Mouse (Mus musculus) layer of hippocampus, postnatal 10 days (tissue): ENCODE data around the gene Nabp2. TPM values are rescaled to one million over a fixed set of nuclear protein-coding genes. Genes with fewer than 3 reads are reported as not detected.

Source experiments
- DNase-seq, 2 experiments: peaks; one replicate each; pipeline ENCODE4 v3.0.0; 2021; ENCODE audit warnings: low spot score in 2 of 2
- total RNA-seq, 2 experiments: library from RNA; stranded (reverse); gene quantifications; 2 replicates each; pipeline ENCODE4 v1.2.3; 2021

Nabp2 gene
- total RNA-seq, 2 experiments from 2014 or later: 94.1 to 94.2 TPM

- no peak for DNase-seq
These were observed 21.7 kb downstream of the Nabp2 start for GRCm38 (mm10) chr10:128389570-128389969.

DNA sequence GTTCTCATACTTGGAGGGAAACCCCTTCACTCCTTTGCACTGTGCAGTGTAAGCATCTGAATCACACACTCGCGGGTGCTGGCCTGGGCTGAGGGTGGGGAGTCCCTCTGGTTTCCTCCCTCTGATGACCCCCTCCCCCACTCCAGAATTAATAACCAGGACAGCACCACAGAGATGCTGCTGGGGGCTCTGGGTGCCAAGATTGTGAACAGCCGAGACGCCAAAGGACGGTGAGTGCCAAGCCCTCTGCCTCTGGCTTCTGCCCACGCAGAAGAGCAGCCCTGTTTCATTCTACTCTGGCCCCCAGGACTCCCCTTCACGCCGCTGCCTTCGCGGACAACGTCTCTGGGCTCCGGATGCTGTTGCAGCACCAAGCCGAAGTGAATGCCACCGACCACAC is 22.4 kb downstream of the Nabp2 start:
- DNase-seq: no peak

DNA sequence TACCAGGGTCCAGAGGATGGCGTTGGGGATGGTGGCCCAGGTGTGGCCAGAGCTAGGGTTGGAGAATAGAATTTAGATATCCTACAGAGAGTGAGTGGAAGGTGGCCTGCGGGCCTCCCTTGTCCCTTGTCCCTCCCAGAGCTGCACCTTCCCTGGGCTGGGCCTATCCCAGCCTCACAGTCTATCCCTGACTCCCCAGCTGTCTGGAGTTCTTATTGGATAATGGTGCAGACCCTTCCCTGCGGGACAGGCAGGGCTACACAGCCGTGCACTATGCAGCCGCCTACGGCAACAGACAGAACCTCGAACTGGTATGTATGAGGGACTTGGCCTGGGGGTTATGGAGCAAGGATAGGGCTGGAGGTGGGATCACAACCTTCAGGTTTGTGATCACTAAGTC is 25.4 kb downstream of the Nabp2 start:
- no peak for DNase-seq

DNA sequence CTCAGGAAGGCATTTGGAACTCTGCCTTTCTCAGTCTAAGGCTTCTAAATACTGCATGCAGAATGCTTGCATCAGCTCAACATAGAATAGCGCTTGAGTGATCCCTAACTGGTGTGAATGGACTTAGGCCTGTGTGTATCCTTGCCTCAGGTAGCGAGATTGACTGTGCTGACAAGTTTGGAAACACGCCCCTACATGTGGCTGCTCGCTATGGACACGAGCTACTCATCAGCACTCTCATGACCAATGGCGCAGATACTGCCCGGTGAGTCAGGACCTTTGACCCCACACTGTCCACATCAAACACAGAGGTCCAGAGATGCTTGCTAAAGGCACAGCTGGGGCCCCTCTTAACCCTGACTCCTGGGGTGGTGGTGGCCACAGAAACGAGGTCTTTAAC is 28.8 kb downstream of the Nabp2 start:
- no peak for DNase-seq

- no peak for DNase-seq
These were observed 30.7 kb downstream of the Nabp2 start for GRCm38 (mm10) chr10:128380565-128380964.

DNA sequence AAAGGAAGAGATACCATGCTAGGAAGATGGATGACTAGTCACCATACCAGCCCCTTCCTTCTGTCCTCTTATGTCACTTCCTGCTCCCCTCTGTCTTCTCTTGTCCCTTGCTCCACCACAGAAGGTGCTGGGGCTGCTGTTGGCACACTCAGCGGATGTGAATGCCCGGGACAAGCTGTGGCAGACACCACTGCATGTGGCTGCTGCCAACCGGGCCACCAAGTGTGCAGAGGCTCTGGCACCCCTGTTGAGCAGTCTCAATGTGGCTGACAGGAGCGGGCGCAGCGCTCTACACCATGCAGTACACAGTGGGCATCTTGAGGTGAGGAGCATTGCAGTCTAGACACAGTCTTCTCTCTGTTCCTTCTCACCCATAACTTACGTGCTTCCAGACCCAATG is 32.0 kb downstream of the Nabp2 start:
- DNase-seq: no peak

DNA sequence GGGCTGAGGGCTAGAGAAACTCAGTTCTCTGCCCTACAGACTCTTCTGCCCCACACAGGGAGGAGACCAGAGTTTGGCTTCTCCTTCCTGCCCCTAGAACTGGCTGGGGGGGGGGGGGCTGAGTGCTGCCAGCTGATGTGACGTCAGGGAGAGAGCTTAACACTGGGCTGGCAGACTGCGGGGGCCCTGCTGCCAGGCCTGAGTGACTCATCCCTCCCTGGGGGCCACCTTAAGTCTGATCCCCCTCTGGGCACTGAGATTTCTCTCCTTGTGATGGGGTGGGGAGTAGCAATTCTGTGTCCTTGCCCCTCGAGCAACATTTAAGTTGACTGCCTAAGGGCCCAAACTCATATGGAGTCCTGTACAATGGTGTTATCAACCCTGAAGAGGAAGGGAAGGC is 32.8 kb downstream of the Nabp2 start:
- DNase-seq: no peak

DNA sequence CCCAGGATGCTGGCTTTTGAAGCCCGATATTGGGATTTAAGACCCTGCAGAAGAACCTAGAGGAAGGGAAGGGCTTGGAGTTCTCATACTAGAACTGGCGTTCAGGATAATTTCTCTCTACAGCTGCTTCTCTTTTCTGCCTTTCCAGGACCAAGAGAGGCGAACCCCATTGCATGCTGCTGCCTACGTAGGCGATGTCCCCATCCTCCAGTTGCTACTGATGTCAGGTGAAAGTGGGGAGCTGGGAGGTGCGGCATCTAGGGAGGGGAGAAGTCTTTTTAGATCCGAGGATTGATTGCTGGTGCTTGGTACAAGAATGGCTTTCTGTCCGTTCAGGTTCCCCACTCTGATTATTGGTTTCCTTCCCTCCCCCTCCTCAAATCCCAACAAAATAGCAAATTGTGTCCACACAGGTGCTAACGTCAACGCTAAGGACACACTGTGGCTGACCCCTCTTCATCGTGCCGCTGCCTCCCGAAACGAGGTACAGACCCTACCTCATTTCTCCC is 33.3 kb downstream of the Nabp2 start:
- no peak for DNase-seq

- peak; percentile 62 to 69 for DNase-seq
These were observed 33.9 kb downstream of the Nabp2 start for GRCm38 (mm10) chr10:128377222-128377939.

- peak; percentile 82 to 92 for DNase-seq
These were observed 34.7 kb downstream of the Nabp2 start, which contains the start of gene Ankrd52 for GRCm38 (mm10) chr10:128376455-128377211. Gene Ankrd52, plus strand, starts transcription at chr10:128377115.

DNA sequence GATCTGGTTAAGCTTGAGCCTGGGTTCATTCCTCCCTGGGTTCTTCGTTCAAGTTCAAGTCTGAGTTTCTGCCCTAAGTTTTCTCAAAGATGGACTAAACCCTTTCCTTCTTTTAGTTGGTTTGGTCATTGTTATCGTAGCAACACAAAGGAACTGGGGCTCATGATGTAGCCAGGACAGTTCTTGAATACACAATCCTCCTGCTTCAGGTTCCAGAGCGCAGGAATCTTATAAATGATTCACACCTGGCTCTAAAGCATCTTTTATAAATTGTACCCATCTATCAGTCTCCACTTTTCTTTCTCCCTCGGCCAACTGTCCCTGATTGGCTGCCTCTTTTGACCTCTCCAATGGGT is 35.2 kb downstream of the Nabp2 start:
- DNase-seq: no peak

DNA sequence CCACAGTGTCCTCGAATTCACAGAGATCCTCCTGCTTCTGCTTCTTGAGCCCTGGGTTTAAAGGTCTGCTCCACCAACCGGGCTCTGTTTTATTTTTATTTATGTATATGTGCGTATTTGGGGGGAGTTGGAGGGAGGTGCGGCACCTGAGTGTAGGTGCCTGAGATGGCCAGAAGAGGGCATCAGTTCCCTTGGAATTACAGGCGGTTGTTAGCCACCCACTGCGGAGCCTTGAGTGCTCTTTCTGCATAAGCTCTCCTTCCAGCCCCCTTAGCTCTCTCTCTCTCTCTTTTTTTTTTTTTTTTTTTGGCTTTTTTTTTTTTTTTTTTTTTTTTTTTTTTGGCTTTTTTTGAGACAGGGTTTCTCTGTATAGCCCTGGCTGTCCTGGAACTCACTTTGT is 36.9 kb downstream of the Nabp2 start:
- DNase-seq: no peak

GRCm38 (mm10) chr10:128372989-128373748 is 38.1 kb downstream of the Nabp2 start:
- DNase-seq: no peak

DNA sequence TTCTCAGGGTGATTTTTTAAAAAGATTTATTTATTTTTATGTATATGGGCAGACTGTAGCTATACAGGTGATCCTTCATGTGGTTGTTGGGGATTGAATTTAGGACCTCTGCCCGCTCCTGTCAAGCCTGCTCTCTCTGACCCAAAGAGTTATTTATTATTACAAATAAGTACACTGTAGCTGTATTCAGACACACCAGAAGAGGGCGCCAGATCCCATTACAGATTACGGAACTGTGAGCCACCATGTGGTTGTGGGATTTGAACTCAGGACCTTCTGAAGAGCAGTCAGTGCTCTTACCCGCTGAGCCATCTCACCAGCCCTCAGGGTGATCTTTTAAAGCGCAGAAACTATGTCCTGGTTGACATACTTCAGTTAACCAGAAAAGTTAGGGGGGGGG is 39.1 kb downstream of the Nabp2 start:
- DNase-seq: no peak

DNA sequence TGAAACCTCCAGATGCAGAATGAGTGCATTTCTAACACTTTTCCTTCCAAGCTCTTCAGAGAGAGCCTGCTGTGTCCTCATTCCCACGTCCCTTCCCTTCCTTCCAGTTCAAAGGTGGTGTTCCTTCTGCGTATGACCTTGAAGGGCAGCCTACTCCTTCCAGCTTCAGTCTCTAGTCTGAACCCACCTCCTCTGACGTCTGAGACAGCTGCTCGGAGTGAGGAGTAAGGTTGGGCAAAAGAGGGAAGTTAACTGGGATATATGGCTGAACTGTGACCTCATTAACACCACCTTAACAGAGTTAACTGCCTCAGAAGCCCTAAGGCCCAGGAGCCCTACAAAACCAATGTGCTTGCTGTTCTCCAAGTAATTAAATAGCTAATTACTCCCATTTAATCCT is 40.7 kb downstream of the Nabp2 start:
- no peak for DNase-seq

DNA sequence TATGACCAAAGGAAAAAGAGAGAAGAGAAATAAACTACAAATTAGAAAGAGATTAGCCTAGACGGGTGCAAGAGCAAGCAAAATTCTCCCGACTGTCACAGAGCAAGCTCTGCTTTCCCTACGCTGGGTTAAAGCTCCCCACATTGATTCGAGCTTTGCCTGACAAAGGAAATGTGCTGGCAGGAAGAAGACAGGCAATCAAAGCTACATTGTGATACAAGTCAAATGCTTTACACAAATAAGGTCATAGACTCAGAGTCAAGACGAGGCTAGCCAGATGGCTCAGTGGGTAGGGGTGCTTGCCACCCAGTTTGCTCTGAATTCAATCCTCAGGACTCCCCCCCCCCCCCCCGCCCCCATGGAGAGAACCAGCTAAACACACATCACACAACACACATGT is 41.3 kb downstream of the Nabp2 start:
- no peak for DNase-seq

DNA sequence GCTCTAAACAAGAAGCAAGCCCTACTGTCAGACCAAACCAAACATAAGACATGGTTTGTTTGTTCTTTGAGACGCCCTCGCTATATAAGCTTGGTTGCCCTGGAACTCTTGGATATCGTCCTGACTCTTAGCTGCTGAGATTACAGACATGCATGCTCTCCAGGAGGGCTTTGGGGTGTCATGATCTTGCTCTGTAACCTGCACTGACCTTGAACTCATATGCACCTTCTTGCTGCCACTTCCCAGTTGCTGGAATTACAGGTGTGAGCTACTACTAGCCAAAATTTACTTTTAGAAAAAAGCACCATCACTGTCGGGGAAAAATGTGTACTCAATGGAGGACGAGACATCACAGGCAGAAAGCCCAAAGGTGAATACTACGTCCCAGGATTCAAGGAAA is 41.7 kb downstream of the Nabp2 start:
- DNase-seq: no peak

GRCm38 (mm10) chr10:128369218-128369543 is 42.1 kb downstream of the Nabp2 start:
- no peak for DNase-seq

DNA sequence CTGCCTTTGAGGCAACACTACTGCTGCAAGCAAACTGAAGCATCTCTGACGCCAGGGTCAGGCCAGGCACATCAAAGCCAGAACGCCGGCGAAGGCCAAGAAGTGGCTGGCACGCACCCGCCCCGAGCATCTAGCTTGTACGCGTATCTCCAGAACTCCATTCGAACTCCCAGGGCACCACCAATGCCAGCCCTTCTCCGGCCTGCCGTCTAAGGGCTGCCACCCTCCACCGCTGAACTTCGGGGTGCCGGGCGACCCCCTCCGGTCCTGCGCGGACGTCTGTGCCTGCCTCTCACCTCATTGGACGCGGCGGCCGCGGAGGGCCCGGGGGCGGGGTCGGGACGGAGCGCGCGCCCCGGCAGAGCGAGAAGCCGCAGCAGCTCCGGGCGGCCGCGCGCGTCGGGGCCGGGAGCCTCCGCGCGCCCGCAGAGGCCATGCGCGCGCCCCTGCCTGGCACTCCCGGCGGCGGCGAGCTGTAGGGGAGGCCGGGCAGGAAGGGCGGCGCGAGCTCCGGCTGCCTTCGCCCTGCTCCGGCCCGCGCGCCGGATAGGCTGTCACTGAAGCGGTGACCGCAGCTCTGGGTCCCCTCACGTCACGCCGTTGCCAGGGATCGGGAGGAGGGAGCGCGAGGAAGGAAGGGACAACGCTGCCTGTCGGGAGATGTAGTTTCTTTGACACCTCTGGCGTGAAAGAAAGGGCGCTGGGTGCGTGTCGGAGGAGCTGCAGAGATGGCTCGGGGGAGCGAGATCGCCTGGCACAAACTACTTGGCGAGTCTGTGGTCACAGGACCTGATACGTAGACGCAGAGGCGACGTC is 42.7 kb downstream of the Nabp2 start, which contains the start of gene Coq10a:
Coq10a (minus strand) TSS at position 596 of the 816 bp plus-strand sequence.
- peak; percentile 89 to 91 for DNase-seq

DNA sequence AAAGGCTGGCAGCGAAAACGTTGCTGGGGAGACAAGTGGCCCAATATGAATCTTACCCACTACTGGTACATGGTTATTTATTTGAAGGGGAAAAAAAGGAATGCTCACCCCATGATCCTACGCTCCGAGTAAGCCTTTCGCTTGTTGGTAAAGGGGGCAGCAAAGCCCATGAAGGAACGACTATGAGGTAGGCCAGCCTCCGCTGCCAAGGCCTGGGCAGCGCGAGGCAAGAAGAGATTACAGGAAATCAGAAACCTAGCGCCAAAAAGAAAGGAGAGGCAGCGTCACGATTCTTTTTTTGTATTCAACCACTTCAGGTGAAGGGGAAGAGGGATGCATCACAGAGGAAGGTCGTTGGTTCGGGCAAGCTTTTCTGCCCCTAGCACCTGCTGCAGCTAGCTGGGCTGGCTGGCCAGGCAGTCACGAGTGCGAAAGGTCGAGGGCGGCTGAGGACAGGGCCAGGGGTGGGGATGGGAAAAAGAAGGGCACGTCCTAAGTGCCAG is 43.3 kb downstream of the Nabp2 start:
- DNase-seq: no peak

DNA sequence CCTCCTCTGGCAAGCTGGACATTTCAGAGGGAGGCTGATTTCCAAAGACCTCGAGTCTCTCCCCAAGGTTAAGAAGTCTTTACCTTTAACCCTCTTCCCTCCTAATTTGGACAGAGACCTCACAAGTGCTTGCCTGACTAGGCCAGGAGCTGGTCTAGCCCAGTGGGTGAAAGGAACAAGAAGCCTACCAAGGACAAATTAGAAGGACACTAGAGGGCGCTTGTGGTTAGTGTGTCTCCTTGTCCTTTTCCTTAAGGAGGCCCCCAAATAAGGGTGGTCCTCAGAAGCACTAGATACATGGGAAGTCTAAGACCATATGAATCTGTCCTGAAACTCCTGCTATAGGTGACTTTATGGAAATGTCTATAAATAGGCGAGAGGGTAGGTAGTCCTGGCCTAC is 48.7 kb downstream of the Nabp2 start:
- DNase-seq: peak in 1 of 2 experiments; percentile 37
